Mouse (Mus musculus) liver, embryonic 14.5 days (tissue): ENCODE data around the gene Flt3l. TPM values are rescaled to one million over a fixed set of nuclear protein-coding genes. Genes with fewer than 3 reads are reported as not detected.

Experiments
- ATAC-seq: fragments of 200-750 bp; cut with Nextera tagmentation; 2 replicates; pipeline ENCODE4 v1.8.0; 2017; ENCODE audit warnings: moderate number of reproducible peaks, mild to moderate bottlenecking, moderate library complexity; ENCODE audit not compliant: insufficient read depth
- DNase-seq, 3 experiments: peaks; one replicate each; pipeline ENCODE4 v3.0.0-alpha.2; 2012 to 2013; ENCODE audit warnings: low read depth in 3 of 3, low spot score in 3 of 3
- H3K27ac ChIP-seq: fragments of 300-500 bp; sonication (generic); 2 replicates; pipeline ENCODE4 v1.5.1; 2014; ENCODE audit warnings: moderate library complexity, mild to moderate bottlenecking, control low read depth, inconsistent platforms
- H3K27me3 ChIP-seq: fragments of 300-500 bp; sonication (generic); 2 replicates; pipeline ENCODE4 v1.6.1; 2014; ENCODE audit warnings: mild to moderate bottlenecking, low read length, moderate library complexity; ENCODE audit not compliant: control insufficient read depth, insufficient read depth
- H3K36me3 ChIP-seq: fragments of 300-500 bp; sonication (generic); replicated peaks from 2 replicates; pipeline ENCODE4 v1.6.1; 2014; ENCODE audit warnings: low read depth; ENCODE audit not compliant: control insufficient read depth, insufficient read depth
- H3K4me1 ChIP-seq, 2 experiments: fragments of 200-500 bp in 1 of 2; fragments of 300-500 bp in 1 of 2; sonication (generic) in 1 of 2; replicated peaks; 2 replicates each; pipeline ENCODE4 v1.6.1; 2012 to 2014; ENCODE audit warnings: antibody characterized with exemption in 1 of 2, inconsistent platforms in 1 of 2, low read length in 1 of 2; ENCODE audit not compliant: control insufficient read depth in 2 of 2, insufficient read depth in 2 of 2
- H3K4me2 ChIP-seq: fragments of 300-500 bp; sonication (generic); 2 replicates; pipeline ENCODE4 v1.6.1; 2014; ENCODE audit warnings: low read depth, mild to moderate bottlenecking, control low read depth, moderate library complexity
- H3K4me3 ChIP-seq, 2 experiments: fragments of 200-500 bp in 1 of 2; fragments of 300-500 bp in 1 of 2; sonication (generic) in 1 of 2; 2 replicates each; pipeline ENCODE4 v1.5.1; 2012 to 2014; ENCODE audit warnings: low read depth in 2 of 2, low read length in 2 of 2, mild to moderate bottlenecking in 2 of 2, control low read depth in 1 of 2, inconsistent platforms in 1 of 2, moderate library complexity in 1 of 2; ENCODE audit not compliant: insufficient read depth in 1 of 2
- H3K9ac ChIP-seq: fragments of 300-500 bp; sonication (generic); replicated peaks from 2 replicates; pipeline ENCODE4 v1.6.1; 2014; ENCODE audit warnings: mild to moderate bottlenecking, control low read depth, moderate library complexity
- H3K9me3 ChIP-seq: fragments of 300-500 bp; sonication (generic); 2 replicates; pipeline ENCODE4 v1.6.1; 2016; ENCODE audit warnings: low read length, mixed read lengths; ENCODE audit not compliant: control insufficient read depth
- CTCF ChIP-seq: IDR thresholded peaks from 2 replicates; pipeline ENCODE4 v1.5.1; 2016; ENCODE audit warnings: antibody characterized with exemption, low read depth, control low read depth
- EP300 ChIP-seq: IDR thresholded peaks from 2 replicates; pipeline ENCODE4 v1.6.1; 2016; ENCODE audit warnings: antibody characterized with exemption, low read depth
- WGBS: fragments of 180-500 bp; shearing (Covaris S2); extraction: QIAGEN DNeasy Blood & Tissue Kit; methylation state at CpG from one replicate; pipeline ENCODE4 v1.1.7; 2014; ENCODE audit not compliant: insufficient replicate concordance; 5-methylcytosine and 5-hydroxymethylcytosine counted together
- polyA plus RNA-seq, 2 experiments: library from polyadenylated mRNA; depleted of rRNA in 1 of 2; stranded (reverse) in 1 of 2; unstranded in 1 of 2; fragments of >200 nt; fragmentation: Nextera tagmentation in 1 of 2; extraction: Ambion mirVana in 1 of 2; gene quantifications; 2 replicates each; pipeline versions ENCODE4 v1.2.1 to v1.2.3; 2012 to 2014

Gene Flt3l
- polyA plus RNA-seq, 2 experiments = 3.9 to 12.1 TPM

DNA sequence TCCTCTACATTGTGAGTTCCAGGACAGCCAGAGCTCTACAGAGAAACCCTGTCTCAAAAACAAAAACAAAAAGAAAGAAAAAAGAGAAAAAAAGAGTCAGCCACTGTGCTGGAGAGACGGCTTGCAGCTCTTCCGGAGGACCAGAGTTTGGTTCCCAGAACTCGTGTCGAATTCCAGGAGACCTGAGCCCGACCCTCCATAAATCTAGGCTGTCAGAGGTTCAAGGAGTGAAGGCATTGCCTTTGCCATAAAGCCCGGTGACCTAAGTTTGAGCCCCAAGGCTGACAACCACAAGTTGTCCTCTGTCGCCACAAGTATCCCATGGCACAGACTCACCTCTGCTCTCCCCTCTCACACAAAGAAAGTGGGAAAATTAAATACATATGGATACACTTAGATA lies 42.1 kb downstream of the Flt3l start:
- TF ChIP-seq CTCF (no peak), EP300 (no peak)
- no peaks in the 10 kb centered on the region for H3K9me3 ChIP-seq
- H3K36me3 ChIP-seq = no peaks in the 10 kb centered on the region
- H3K4me2 ChIP-seq = no peak overlapping the region
- no peak for ATAC-seq
- H3K27ac ChIP-seq = no peak overlapping the region
- no peaks in the 10 kb centered on the region for H3K27me3 ChIP-seq
- 46% methylated on average over 7 of the region's 7 CpGs for WGBS
- DNase-seq = no peak
- H3K9ac ChIP-seq = no peak overlapping the region
- H3K4me3 ChIP-seq = no peak overlapping the region
- H3K4me1 ChIP-seq = peaks cover 9 to 21% of the 10 kb centered on the region in 2 experiments; a peak in 3 of 4 replicates

DNA sequence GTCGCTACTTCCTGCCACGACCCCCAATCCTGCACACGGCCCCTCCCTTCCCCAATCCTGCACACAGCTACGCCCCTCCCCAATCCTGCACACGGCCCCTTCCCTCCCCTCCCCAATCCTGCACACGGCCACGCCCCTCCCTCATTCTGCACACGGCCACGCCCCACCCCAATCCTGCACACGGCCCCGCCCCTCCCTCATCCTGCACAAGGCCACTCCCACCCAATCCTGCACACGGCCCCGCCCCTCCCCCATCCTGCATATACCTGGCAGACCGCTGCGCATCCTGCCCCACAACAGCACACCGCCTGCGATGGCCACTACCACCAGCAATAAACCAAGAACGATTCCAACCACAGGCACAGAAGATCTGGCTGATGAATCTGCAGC lies 42.7 kb downstream of the Flt3l start:
- H3K4me3 ChIP-seq = no peak overlapping the region
- no peaks in the 10 kb centered on the region for H3K27me3 ChIP-seq
- WGBS = 17% methylated on average over 18 of the region's 18 CpGs
- no peak overlapping the region for H3K4me2 ChIP-seq
- no peak overlapping the region for H3K9ac ChIP-seq
- DNase-seq (no peak), ATAC-seq (no peak)
- H3K9me3 ChIP-seq = no peaks in the 10 kb centered on the region
- no peaks in the 10 kb centered on the region for H3K36me3 ChIP-seq
- no peak overlapping the region for H3K27ac ChIP-seq
- TF ChIP-seq CTCF (no peak), EP300 (no peak)
- H3K4me1 ChIP-seq = peaks cover 9 to 21% of the 10 kb centered on the region in 2 experiments; a peak in 3 of 4 replicates

DNA sequence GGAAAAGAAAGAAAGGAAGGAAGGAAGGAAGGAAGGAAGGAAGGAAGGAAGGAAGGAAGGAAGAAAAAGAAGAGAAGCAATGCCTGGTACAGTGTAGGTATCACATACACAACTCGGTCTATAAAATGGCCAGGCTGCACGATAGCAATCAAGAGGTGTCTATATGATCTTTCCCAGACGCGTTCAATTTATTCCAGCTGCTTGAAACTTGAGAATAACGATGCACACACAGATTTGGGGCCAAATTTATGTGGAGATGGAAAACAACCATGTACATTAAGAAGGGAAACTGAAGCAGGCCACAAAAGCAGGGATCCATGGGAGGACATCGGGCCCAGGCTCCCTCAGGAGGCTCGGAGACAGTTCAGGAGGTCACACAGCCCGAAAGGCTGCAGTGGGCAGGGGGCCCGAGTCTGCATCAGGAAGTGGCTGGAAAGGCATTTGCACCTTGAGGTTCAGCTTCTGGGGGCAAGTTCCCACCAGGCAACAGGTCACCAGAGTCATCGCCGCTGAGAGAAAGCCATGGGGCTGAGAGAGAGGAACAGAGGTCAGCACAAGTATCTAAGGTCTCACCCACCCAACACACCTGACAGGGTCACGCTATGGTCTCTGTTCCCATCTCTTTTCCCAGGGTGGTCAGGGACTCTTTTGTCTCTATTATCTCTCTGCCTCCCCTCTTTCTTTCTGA lies 43.3 kb downstream of the Flt3l start:
- 37% methylated on average over 12 of the region's 12 CpGs for WGBS
- no peak for ATAC-seq

DNA sequence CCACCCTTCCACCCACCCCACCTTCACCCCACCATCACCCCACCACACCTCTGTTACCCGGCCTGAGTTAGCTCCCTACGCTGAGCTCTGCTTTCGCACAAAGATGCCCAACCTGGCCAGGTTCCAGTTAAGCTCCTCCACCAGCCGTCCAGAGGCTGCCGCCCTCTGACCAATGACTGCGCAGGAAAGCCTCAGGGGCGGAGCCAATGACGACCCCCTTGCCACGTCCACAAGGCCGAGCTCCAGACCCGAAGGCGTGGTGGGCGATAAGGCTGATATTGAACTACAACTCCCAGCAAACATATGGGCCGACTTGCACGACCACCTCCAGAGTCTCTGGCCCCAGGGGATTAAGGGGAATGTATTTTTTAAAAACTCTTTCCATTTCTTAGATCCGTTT lies 44.2 kb downstream of the Flt3l start, which contains the start of gene Rcn3:
Gene Rcn3 (minus strand): TSS at position 174 of the 400 bp plus-strand sequence.
- no peaks in the 10 kb centered on the region for H3K9me3 ChIP-seq
- H3K4me2 ChIP-seq = peak within 1 kb of the TSS; percentile 78
- H3K27me3 ChIP-seq = no peaks in the 10 kb centered on the region
- no peak within 1 kb of the TSS for H3K27ac ChIP-seq
- WGBS = under 1% methylated on average over 16 of the region's 16 CpGs
- peaks cover 9 to 21% of the 10 kb centered on the region in 2 experiments; a peak in 3 of 4 replicates for H3K4me1 ChIP-seq
- peak within 1 kb of the TSS; percentile 45 to 59 for H3K4me3 ChIP-seq
- H3K9ac ChIP-seq = peak within 1 kb of the TSS; percentile 15
- peak; percentile 56 to 66 (median 60) for DNase-seq
- no peaks in the 10 kb centered on the region for H3K36me3 ChIP-seq
- peak; percentile 81 for ATAC-seq
- TF ChIP-seq CTCF (no peak), EP300 (no peak)

More for the DNA sequence above, 43.3 kb downstream of the Flt3l start:
- peaks cover 9 to 21% of the 10 kb centered on the region in 2 experiments; a peak in 3 of 4 replicates for H3K4me1 ChIP-seq
- no peaks in the 10 kb centered on the region for H3K9me3 ChIP-seq
- H3K4me2 ChIP-seq = no peak overlapping the region; the same call in 1 of the 2 replicates
- H3K27me3 ChIP-seq = no peaks in the 10 kb centered on the region
- no peak overlapping the region for H3K27ac ChIP-seq
- H3K36me3 ChIP-seq = no peaks in the 10 kb centered on the region
- H3K4me3 ChIP-seq = no peak overlapping the region
- DNase-seq = no peak
- no peak for TF ChIP-seq CTCF
- TF ChIP-seq EP300 = no peak
- no peak overlapping the region for H3K9ac ChIP-seq

DNA sequence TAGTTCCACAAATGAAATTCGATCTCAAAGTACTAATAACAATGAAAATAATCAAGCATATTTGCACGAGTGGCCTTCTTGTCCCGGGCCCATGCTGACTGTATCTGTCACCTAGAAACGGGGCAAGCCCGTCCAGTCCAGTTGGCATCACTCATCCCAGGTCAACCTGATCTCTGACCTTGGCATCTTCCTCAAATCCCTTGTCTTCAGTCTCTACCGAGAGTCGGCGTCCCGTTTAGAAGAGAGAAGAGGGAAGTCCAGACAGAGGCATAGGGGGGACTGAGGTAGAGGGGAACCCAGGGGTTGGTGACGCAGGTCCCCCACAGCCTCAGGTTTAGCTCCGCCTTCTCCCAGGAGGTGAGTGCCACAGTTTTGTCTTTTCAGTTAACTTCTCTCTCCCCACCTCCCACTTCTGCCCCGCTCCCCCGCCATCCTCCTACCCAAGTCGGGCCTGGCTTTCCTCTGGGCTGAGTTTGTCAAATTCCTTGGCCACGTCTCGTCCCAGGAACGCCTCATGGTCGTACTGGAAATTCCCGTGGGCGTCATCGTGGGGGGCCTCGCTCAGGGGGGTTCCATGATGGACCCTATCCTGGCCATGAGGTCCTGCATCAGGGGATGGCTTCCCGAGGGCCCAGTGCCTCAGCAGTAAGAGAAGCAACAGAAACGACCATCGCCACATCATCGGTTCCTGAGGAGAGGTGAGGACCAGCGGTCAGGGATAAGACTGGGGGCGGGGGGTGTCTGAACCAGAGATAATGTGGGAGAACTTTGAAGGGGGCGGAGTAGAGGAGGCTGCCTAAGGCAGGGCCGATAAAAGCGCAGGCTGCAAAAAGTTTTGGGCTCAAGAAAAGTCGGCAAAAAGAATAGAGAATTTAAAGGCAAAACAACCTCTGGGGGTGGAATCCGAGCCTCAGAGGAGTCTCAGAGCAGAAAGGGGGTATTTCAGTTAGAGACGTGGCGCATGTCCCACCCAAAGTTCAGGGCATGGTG lies 44.9 kb downstream of the Flt3l start:
- peak overlapping the region; percentile 15 for H3K9ac ChIP-seq

More for the DNA sequence above, 44.9 kb downstream of the Flt3l start:
- no peak overlapping the region for H3K27ac ChIP-seq
- H3K9me3 ChIP-seq = no peaks in the 10 kb centered on the region
- H3K4me1 ChIP-seq = peaks cover 9 to 21% of the 10 kb centered on the region in 2 experiments; a peak in 3 of 4 replicates
- peak overlapping the region; percentile 78 for H3K4me2 ChIP-seq
- no peaks in the 10 kb centered on the region for H3K27me3 ChIP-seq
- WGBS = 15% methylated on average over 35 of the region's 35 CpGs
- H3K36me3 ChIP-seq = no peaks in the 10 kb centered on the region
- H3K4me3 ChIP-seq = peak overlapping the region; percentile 45 to 59
- DNase-seq (no peak), ATAC-seq (peak; percentile 64)
- TF ChIP-seq EP300 = no peak
